Mouse (Mus musculus) kidney, postnatal 10 days (tissue): ENCODE measurements around the gene Ankrd55.

Experiments
- DNase-seq: peaks from one replicate; pipeline ENCODE4 v3.0.0; 2021; ENCODE audit warnings: mixed read lengths

The Ankrd55 gene

GRCm38 (mm10) chr13:112382956-112383355 is 94.7 kb downstream of the Ankrd55 start:
- DNase-seq, result no peak

- DNase-seq, result no peak
These were observed 95.8 kb downstream of the Ankrd55 start for GRCm38 (mm10) chr13:112383941-112384659.

- no peak for DNase-seq
These were observed 96.8 kb downstream of the Ankrd55 start for GRCm38 (mm10) chr13:112385040-112385439.

GRCm38 (mm10) chr13:112386494-112387075 is 98.3 kb downstream of the Ankrd55 start:
- DNase-seq, result no peak

- no peak for DNase-seq
These were observed 99.0 kb downstream of the Ankrd55 start for GRCm38 (mm10) chr13:112387279-112387678.

- no peak for DNase-seq
These were observed 99.9 kb downstream of the Ankrd55 start for GRCm38 (mm10) chr13:112388176-112388575.

- DNase-seq, result no peak
These were observed 102.0 kb downstream of the Ankrd55 start for GRCm38 (mm10) chr13:112390206-112390605.

GRCm38 (mm10) chr13:112391354-112391753 is 103.1 kb downstream of the Ankrd55 start:
- DNase-seq, result no peak

GRCm38 (mm10) chr13:112393356-112393755 is 105.1 kb downstream of the Ankrd55 start:
- no peak for DNase-seq

- DNase-seq, result no peak
These were observed 106.0 kb downstream of the Ankrd55 start for GRCm38 (mm10) chr13:112394271-112394670.

- peak; percentile 60 for DNase-seq
These were observed 116.5 kb downstream of the Ankrd55 start for GRCm38 (mm10) chr13:112404723-112405122.

- DNase-seq, result peak; percentile 35
These were observed 116.9 kb downstream of the Ankrd55 start for GRCm38 (mm10) chr13:112405184-112405583.

- no peak for DNase-seq
These were observed 118.4 kb downstream of the Ankrd55 start for GRCm38 (mm10) chr13:112406618-112407017.

GRCm38 (mm10) chr13:112407181-112407700 is 119.0 kb downstream of the Ankrd55 start:
- DNase-seq, result no peak

- peak; percentile 27 for DNase-seq
These were observed 119.7 kb downstream of the Ankrd55 start for GRCm38 (mm10) chr13:112407776-112408490.

- no peak for DNase-seq
These were observed 120.5 kb downstream of the Ankrd55 start for GRCm38 (mm10) chr13:112408701-112409100.

GRCm38 (mm10) chr13:112409331-112409730 is 121.1 kb downstream of the Ankrd55 start:
- DNase-seq, result no peak

GRCm38 (mm10) chr13:112409851-112410250 is 121.6 kb downstream of the Ankrd55 start:
- no peak for DNase-seq

GRCm38 (mm10) chr13:112410461-112410860 is 122.2 kb downstream of the Ankrd55 start:
- DNase-seq, result no peak

- DNase-seq, result no peak
These were observed 123.1 kb downstream of the Ankrd55 start for GRCm38 (mm10) chr13:112411216-112411822.

GRCm38 (mm10) chr13:112412251-112412650 is 124.0 kb downstream of the Ankrd55 start:
- no peak for DNase-seq

- no peak for DNase-seq
These were observed 124.6 kb downstream of the Ankrd55 start for GRCm38 (mm10) chr13:112412824-112413223.

- no peak for DNase-seq
These were observed 125.4 kb downstream of the Ankrd55 start for GRCm38 (mm10) chr13:112413611-112414010.
